Mouse (Mus musculus) urinary bladder, postnatal 25 days (tissue): ENCODE data around the gene Tff1.

Experiments
- DNase-seq: peaks from one replicate; pipeline ENCODE4 v3.0.0; 2022; ENCODE audit warnings: low spot score

Gene Tff1

DNA sequence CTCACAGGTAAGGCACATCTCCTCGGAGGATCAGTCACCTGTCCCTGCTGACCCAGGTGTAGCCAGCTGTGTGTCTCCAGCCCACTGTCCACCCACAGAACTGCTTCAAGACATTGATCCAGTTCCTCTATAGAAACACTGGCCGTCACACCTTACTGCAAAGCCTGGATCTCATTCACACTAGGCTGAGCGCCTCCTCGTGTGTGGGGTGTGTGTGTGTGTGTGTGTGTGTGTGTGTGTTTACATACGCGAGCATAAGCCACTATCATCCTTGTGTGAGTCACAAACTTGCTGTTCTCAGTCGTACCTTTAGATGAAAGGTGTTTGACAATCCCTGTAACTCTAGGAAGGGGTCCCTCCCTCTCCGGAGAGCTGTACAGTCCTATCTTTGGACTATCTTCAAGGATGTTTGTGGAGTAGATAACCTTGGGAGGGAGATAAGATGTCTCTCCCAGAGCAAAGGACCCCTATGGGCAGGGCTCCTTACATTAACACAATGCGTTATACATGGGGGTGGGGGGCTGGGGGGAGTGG lies 12.0 kb downstream of the Tff1 start:
- no peak for DNase-seq

- no peak for DNase-seq
Observed at GRCm38 (mm10) chr17:31152512-31152911, 12.6 kb downstream of the Tff1 start.

DNA sequence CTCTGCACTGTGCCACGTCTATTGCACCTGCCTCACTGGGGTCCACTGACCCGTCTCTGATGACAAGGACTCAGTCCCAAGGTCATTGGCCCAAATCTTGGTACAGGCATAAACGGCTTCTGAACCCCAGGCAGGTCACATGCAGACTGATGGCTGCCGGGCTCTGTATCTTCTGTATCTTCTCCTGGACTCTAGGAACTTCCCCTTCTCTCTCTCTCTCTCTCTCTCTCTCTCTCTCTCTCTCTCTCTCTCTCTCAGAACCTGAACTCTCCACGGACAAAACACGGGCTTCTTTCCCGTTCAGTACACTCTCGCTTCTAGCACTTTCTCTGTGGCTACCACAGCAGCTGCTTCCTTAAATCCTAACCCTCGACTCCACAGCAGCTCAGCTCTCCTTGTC lies 19.1 kb downstream of the Tff1 start:
- no peak for DNase-seq

DNA sequence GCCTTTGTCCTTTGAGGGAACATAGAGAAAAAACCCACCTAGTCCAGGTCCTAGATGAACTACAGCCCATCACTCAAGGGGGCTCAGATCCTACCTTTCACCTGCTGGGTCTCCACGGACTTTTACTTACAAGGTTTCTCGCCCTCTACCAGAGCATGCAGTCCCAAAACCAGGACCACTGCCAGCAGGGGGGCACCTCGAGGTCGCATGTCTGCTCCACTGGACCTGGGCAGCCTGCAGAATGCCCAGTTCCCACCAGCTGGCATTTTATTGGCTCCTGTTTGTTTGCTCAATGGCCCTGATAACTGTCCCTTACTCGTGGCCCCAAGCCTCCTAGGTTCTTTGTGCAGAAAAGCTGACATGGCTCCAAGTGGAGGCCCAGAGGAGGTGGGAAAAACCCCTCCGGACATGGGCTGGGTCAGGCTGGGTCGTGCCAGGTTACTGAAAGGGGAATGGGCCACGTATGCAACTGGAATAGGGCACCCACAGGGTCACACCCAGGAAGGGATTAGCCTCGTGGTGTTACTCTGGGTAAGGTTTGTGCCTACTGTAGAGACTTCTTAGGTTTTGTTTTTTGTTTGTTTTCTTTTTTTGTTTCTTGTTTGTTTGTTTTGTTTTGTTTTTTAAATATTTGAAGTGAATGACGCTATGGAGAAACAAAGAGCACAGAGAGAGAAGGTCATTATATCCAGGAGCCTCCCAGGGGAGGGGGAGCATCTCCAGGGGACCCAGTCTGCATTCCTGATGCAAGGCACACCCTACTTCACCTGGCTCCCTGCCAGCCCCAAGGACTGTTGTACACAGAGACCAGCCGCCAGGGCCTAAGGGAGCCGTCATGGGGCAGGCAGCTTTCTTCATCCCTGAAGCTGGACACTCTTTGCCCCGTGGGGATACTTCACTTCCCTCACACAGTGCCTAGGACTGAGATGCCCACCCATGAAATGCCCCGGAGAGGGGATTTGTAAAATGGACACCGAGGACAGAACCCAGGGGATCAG lies 20.7 kb downstream of the Tff1 start, which contains the start of gene Tff2:
TSS of gene Tff2 (minus strand) at position 243 of the 998 bp plus-strand sequence.
- DNase-seq: no peak

GRCm38 (mm10) chr17:31142116-31142515 lies 23.0 kb downstream of the Tff1 start:
- no peak for DNase-seq

DNA sequence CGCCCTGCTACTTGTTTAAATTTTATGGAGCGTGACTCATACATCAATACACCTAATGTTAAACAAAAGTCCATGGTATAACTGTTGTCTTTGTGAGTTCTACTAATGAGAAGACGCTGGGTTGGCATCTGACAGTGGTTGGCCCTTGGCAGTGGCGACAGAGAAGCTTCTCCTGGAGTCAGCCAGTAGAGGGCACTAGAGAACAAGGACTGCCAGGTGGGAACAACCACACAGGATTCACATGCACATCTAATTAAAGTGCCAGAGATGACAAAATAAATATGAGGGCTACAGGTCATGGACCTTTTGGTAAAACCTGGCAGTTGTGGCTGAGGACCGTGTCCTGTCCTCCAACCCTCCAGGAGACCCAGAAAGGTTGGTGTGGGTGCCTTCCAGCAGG lies 26.7 kb downstream of the Tff1 start:
- DNase-seq: peak; percentile 48

- DNase-seq: no peak
Observed at GRCm38 (mm10) chr17:31136821-31137220, 28.3 kb downstream of the Tff1 start.

DNA sequence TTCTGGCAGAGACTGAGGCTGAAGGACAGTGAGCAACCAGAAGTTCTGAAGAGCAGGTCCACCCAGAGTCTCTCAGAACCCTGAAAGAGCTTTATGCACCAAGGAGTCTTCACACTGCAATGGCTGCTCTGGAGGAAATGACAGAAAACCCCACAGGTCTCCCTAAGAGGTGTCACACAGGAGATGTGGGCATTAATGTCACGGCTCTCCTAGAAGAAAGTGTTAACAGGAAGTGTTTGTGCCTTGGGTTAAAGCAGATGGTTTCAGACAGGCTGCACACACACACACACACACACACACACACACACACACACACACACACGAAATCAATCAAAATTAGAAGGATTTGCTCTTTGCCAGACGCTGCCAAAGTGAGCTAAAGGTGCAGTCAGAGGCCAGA lies 28.8 kb downstream of the Tff1 start:
- no peak for DNase-seq

GRCm38 (mm10) chr17:31134913-31135312 lies 30.2 kb downstream of the Tff1 start:
- DNase-seq: no peak

DNA sequence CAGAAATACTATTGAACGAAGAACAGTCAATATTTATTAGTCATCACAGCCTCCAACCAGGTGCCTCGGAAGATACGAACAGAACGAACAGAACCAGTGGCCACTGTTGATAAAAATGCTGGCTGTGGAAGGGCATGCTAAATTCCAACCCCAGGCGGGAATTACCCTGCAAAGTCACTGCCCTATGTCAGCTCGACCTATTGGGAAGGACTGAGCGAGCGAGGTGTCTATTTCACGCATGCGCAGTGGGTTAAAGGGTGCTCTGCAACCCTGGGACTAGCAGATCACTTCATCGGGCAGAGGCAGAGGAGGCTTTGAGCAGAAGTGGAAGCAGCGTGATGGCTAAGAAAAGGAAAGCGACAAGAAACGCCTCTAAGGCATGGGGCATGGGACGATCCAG lies 31.3 kb downstream of the Tff1 start:
- DNase-seq: no peak

- no peak for DNase-seq
Observed at GRCm38 (mm10) chr17:31131269-31131821, 33.7 kb downstream of the Tff1 start.

DNA sequence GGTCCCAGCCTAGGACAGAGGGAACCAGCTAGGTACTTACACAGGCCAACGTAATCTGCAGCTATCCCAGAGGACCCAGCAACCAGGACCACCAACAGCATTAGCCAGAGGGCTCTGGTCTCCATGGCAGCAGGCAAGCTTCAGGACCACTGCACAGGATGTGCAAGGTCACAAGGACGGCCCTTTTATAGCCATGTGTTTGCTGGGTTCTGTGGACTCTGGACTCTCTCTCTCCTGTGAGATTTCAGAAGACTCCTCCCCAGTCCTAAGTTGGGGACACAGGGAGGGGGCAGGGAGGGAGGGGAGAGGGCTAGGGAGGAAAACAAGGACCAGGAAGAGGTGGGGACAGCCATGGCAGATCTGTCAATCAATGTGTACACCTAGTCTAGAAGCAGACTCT lies 35.6 kb downstream of the Tff1 start, which contains the start of gene Tff3:
TSS of gene Tff3 (minus strand) at position 195 of the 400 bp plus-strand sequence.
- DNase-seq: no peak

DNA sequence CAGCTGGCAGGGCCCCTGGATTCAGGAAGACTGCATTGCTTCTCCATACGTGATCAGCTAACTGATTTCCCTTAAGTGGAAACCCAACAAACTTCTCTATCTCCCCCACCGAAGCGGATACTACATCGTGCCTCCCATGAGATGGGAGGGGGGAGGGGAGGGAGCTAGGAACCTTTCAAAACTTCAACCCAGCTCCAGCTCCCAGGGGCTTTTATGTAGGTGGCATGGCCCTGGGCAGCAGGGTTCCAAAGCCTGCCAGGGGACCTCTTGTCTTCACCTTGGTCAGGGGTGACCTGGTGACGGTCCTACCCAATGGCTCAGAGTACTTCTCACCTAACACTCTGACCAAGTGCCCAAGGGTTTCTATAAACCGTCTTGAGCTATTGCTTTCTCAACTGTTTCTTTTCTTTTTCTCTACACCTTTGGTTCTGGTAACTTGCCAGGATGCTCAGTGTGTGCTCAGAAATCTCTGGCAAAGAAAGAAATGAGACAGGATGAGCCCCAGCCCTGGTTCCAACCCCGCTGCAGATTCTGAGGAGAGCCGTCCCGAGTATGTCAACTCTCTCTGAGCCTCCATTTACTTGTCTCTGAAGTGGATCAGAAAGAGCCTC lies 36.3 kb downstream of the Tff1 start:
- no peak for DNase-seq

- DNase-seq: no peak
Observed at GRCm38 (mm10) chr17:31125548-31126266, 39.4 kb downstream of the Tff1 start.

- DNase-seq: peak; percentile 27
Observed at GRCm38 (mm10) chr17:31121975-31122374, 43.1 kb downstream of the Tff1 start.

DNA sequence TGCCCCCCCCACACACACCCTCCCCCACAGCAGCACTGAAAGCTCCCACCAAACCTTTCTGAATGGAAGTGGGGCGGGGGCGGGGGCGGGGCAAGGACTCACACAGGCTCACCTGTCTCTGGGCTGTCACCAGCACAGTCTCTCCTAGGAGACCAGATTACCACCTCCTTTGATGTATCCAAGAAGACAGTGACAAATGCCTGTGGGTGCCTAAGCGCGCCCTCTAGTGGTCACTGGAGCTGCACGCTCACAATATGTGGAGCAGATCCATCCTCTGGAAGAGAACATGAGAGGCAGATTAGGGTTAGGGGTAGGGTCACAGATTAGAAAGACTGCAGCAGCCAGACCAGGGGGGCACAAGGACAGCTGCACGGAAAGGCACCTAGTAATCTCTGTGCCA lies 45.6 kb downstream of the Tff1 start:
- peak; percentile 78 for DNase-seq

DNA sequence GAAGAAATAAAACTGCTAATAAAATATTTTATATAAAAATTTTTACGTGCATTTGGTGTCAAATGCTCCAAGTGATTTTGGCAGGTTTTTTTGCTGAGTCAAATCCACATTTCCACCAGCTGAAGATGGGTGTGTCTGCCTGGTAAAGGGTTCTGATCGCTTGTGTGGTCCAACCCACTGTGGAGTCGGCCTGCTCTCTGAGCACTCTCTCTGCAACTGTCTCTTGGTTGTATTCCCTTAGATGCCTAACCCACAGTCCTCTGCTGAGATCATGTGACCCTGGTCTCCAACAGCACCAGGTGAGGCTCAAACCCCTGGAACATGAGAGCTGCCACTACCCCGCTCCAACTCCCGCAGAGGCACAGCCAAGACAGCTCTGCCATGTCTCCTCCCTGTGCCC lies 47.1 kb downstream of the Tff1 start:
- DNase-seq: no peak

- no peak for DNase-seq
Observed at GRCm38 (mm10) chr17:31116063-31116462, 49.0 kb downstream of the Tff1 start.

- DNase-seq: no peak
Observed at GRCm38 (mm10) chr17:31113191-31113856, 51.8 kb downstream of the Tff1 start.
